9 mouse cellular contexts compared by ENCODE assay signal in the genomic region with DNA sequence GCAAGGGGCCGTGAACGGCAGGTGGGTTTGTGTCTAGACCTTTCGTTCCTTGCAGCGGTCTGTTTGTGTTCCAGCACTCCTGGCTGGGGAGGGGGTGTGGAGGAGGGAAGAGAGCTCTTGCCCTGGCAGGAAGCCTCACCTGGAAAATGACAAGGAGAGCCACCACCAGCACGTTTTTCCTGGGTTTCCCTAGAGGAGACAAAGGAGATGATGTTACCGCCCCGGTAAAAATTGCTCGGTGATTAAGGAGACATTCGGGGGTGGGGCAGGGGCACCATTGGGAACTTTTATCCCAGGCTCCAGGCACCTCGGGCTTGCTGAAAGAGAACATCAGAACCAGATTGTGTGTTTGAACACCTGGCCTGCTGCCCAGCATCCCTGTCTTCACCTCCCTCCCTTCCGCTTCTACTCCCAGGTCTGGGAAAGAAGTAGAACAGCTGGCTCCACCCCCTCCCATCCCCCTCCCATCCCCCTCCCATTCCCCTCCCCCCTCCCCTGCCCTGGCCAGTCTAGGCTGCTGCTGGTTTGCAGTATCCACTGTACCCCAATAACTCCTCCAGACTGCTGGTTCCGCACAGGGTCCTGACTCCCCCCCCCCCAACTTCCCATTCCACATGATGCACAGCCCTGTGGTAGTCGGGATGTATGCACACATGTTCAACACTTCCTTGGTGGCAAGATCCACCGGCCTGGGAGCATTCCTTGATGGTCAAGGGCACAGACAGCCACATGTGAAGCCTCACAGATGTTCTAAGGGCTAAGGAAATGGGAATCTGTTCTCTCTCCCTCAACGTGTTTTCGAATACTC. TPM values are rescaled to one million over a fixed set of nuclear protein-coding genes. Genes with fewer than 3 reads are reported as not detected.
A peak's percentile ranks its signal among the peaks of the same experiment; 100 is the strongest.
DNase-seq lines count a peak whose midpoint lies in the region; ATAC-seq and TF ChIP-seq lines count a peak whose summit lies in the region.
"Had no signal": no experiment of that assay in that cellular context is flagged by ENCODE, and none has a peak within 500 bp of the region (broad histone marks: within the 10 kb centered on the region; RNA-seq: fewer than 3 reads in every experiment).

No protein-coding gene starts in this region.

- peak overlapping the region; percentile 87 for H3K27ac ChIP-seq in heart, embryonic 10.5 days
- peak overlapping the region; percentile 99 for H3K27ac ChIP-seq in limb, embryonic 11.5 days (replicated peaks; ENCODE audit: low read depth, low read length)
- peak overlapping the region; percentile 82 for H3K27ac ChIP-seq in stomach, postnatal 0 days (replicated peaks)

- TF ChIP-seq CTCF in stomach, postnatal 0 days (IDR thresholded peaks at IDR 0.05; ENCODE audit: low read depth), result no peak; the same call in 1 of the 2 replicates

- H3K36me3 ChIP-seq in heart, embryonic 10.5 days, result no peaks in the 10 kb centered on the region
- no peaks in the 10 kb centered on the region for H3K36me3 ChIP-seq in limb, embryonic 11.5 days (ENCODE audit: control insufficient read depth, insufficient read depth, low read length)
- no peaks in the 10 kb centered on the region for H3K36me3 ChIP-seq in stomach, postnatal 0 days (ENCODE audit: control insufficient read depth, insufficient read depth, low read length)

- peak; percentile 58; the same call in 1 of the 2 replicates for ATAC-seq in limb, embryonic 11.5 days (ENCODE audit: insufficient number of reproducible peaks, low FRiP score, low TSS enrichment, low read depth)
- no peak for ATAC-seq in stomach, postnatal 0 days (ENCODE audit: low FRiP score, low TSS enrichment)

- H3K27me3 ChIP-seq in heart, embryonic 10.5 days (ENCODE audit: insufficient read depth, poor library complexity, severe bottlenecking), result peaks cover 9% of the 10 kb centered on the region; the same call in 1 of the 2 replicates
- H3K27me3 ChIP-seq in limb, embryonic 11.5 days (ENCODE audit: control insufficient read depth, insufficient read depth, low read length), result no peaks in the 10 kb centered on the region
- H3K27me3 ChIP-seq in stomach, postnatal 0 days (ENCODE audit: control insufficient read depth, insufficient read depth, low read length), result no peaks in the 10 kb centered on the region

- H3K4me1 ChIP-seq in heart, embryonic 10.5 days, result peaks cover 62% of the 10 kb centered on the region
- H3K4me1 ChIP-seq in limb, embryonic 11.5 days (ENCODE audit: control insufficient read depth, insufficient read depth, low read length), result peaks cover 40% of the 10 kb centered on the region
- peaks cover 2% of the 10 kb centered on the region; the same call in 1 of the 2 replicates for H3K4me1 ChIP-seq in stomach, postnatal 0 days (replicated peaks; ENCODE audit: control insufficient read depth, insufficient read depth)

- H3K9me3 ChIP-seq in heart, embryonic 10.5 days, result no peaks in the 10 kb centered on the region
- no peaks in the 10 kb centered on the region for H3K9me3 ChIP-seq in limb, embryonic 11.5 days (ENCODE audit: control insufficient read depth, low read length)
- no peaks in the 10 kb centered on the region for H3K9me3 ChIP-seq in stomach, postnatal 0 days (ENCODE audit: control insufficient read depth, low read length)

- peak overlapping the region; percentile 20; the same call in 1 of the 2 replicates for H3K4me3 ChIP-seq in heart, embryonic 10.5 days
- H3K4me3 ChIP-seq in limb, embryonic 11.5 days (ENCODE audit: low read depth, low read length), result no peak overlapping the region
- no peak overlapping the region for H3K4me3 ChIP-seq in stomach, postnatal 0 days (ENCODE audit: low read depth, low read length)

- peak overlapping the region; percentile 26; the same call in 1 of the 2 replicates for H3K4me2 ChIP-seq in limb, embryonic 11.5 days (ENCODE audit: low read depth, severe bottlenecking)
- no peak overlapping the region for H3K4me2 ChIP-seq in stomach, postnatal 0 days (replicated peaks; ENCODE audit: low read depth)

- WGBS in heart, embryonic 10.5 days, result 10% methylated on average over 16 of the region's 16 CpGs
- 7% methylated on average over 16 of the region's 16 CpGs for WGBS in limb, embryonic 11.5 days
- 13% methylated on average over 16 of the region's 16 CpGs for WGBS in stomach, postnatal 0 days

- intact Hi-C loops in heart, postnatal 10 days (cut with DNase I), result loop anchor here (2.0 to 5.0 kb wide), 2 partner anchors 22 to 227 kb away; no protein-coding TSS in a partner anchor

- no peak for TF ChIP-seq EP300 in stomach, postnatal 0 days (optimal IDR thresholded peaks at IDR 0.05)

- no peak for DNase-seq in heart, embryonic 10.5 days (ENCODE audit: low spot score)
- DNase-seq in heart, postnatal 10 days, result no peak
- DNase-seq in thymus, postnatal 4 days, result peak; percentile 52
- DNase-seq in thymus, adult 18-20 months, result no peak
- peak; percentile 67 for DNase-seq in limb, embryonic 11.5 days (ENCODE audit: low spot score)
- peak; percentile 52 for DNase-seq in stomach, postnatal 0 days (ENCODE audit: low spot score)
- DNase-seq in urinary bladder, postnatal 25 days (ENCODE audit: low spot score), result no peak
- DNase-seq in urinary bladder, adult 2 months (ENCODE audit: low spot score), result no peak

- H3K9ac ChIP-seq in limb, embryonic 11.5 days (ENCODE audit: low read length), result peak overlapping the region; percentile 43
- no peak overlapping the region for H3K9ac ChIP-seq in stomach, postnatal 0 days (ENCODE audit: low read length)

RNA-seq across cellular contexts. Expression of a gene that starts 5.8 kb away (rescaled TPM):
- 0.25 and 0.78 TPM in 2 replicates for polyA plus RNA-seq in heart, embryonic 10.5 days (2016; fragmentation: Nextera tagmentation; extraction: Ambion mirVana)
- total RNA-seq in heart, postnatal 10 days (2021), result under 1 TPM; 0.42 to 0.62 TPM
- 1.0 and 1.3 TPM in 2 replicates for polyA plus RNA-seq in limb, embryonic 11.5 days (2014; fragmentation: Nextera tagmentation; extraction: Ambion mirVana)
- 0.05 and 0.07 TPM in 2 replicates for polyA plus RNA-seq in stomach, postnatal 0 days (2015; fragmentation: Nextera tagmentation; extraction: Ambion mirVana)
- polyA plus RNA-seq in urinary bladder, adult 2 months (2012; rRNA removed), result 1.0 and 1.3 TPM in 2 replicates
- total RNA-seq: layer of hippocampus, postnatal 14 days had no signal

RNA-seq across cellular contexts. Expression of a gene that starts 60.0 kb away (rescaled TPM):
- polyA plus RNA-seq in heart, embryonic 10.5 days (2016; fragmentation: Nextera tagmentation; extraction: Ambion mirVana), result 0.36 TPM in 2 replicates
- total RNA-seq in heart, postnatal 10 days (2021), result under 1 TPM; 0.12 TPM
- 1.2 and 1.6 TPM in 2 replicates for polyA plus RNA-seq in limb, embryonic 11.5 days (2014; fragmentation: Nextera tagmentation; extraction: Ambion mirVana)
- polyA plus RNA-seq in stomach, postnatal 0 days (2015; fragmentation: Nextera tagmentation; extraction: Ambion mirVana), result 0.82 and 1.1 TPM in 2 replicates
- 26.0 and 28.6 TPM in 2 replicates for polyA plus RNA-seq in urinary bladder, adult 2 months (2012; rRNA removed)

Comparison
In these comparisons a context has a peak if more than half of its experiments do, and no peak if none do; other contexts are left out.
1. DNase-seq: peak in thymus, postnatal 4 days (single experiment), limb, embryonic 11.5 days (single experiment) and stomach, postnatal 0 days (single experiment); none in heart, embryonic 10.5 days (single experiment), heart, postnatal 10 days (0 of 2), thymus, adult 18-20 months (0 of 2), urinary bladder, postnatal 25 days (single experiment) and urinary bladder, adult 2 months (single experiment).
2. RNA of a gene that starts 60.0 kb away (polyA plus RNA-seq): 26.0 to 28.6 TPM in urinary bladder, adult 2 months; 1.2 to 1.6 TPM in limb, embryonic 11.5 days, 0.82 to 1.1 TPM in stomach, postnatal 0 days and 0.36 TPM in heart, embryonic 10.5 days; every median in the first group is over 10 times any median in the second.
3. Peak in every context shown above with its lines, with median percentiles within 50 percentile points of each other: H3K27ac ChIP-seq.